Mouse (Mus musculus): ENCODE results near the gene Gm9999. TPM values are rescaled to one million over a fixed set of nuclear protein-coding genes. Genes with fewer than 3 reads are reported as not detected.

The Gm9999 gene
- not detected for total RNA-seq (2023)

DNA sequence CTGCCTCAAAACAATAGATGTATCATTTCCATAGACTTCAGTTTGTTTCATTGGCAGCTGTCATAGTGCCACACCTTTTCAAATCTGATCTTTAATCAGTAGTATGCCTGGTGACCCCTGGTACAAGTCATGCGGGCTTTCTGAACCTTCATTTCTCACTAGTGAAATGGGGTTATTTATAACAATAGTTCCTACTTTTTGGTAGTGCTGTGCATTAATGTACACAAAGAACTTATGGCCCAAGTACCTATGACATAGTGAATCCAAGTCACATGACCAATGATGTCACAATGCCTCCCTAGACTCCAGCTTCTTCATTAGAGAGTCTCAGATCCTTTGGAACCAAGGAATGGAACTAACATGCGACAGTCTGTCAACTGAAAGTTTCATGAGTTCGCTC lies at the start of gene Gm9999:
Gm9999 (plus strand) TSS at position 301 of the 400 bp plus-strand sequence.

DNA sequence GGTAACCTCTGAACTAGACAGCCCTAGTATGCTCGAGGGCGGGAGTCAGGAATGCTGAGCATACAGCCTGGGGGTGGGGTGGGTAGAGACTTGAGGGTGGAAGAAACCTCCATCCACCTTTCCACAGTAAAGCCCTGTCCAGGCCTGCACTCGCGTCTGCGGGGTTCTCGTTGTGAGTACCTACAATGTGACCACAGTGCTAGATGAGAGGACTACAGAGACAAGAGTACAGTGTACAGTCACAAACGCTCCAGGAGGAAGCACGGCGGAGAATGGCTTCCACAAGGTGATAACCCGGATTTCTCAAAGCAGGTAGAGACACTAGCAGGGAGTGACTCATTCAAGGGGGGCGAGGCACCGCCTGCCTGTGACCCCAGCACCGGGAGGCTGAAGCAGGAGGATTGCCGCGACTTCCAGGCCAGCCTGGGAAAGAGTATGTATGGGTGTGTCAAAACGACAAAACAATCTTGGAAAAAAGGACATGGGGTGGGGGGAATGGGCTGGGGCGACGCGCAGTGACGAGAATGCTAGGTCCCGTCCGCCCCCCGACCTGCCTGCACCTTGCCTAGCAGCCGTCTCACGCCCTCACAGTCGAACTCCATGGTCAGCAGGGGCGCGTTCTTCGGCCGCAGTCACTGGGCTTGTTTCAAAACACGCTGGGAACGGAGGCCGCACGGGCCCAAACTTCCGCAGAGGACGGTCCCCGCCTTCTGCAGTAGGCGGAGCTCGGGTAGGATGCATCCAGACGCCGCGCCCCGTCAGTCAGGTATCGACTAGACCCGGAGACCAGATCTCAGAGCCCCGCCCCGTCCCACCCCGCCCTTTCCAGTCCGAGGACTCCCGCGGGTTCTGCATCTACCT lies 25.3 kb upstream of the Gm9999 start, which contains the start of gene Uevld:
Uevld (minus strand) TSS at position 697 of the 861 bp plus-strand sequence.

DNA sequence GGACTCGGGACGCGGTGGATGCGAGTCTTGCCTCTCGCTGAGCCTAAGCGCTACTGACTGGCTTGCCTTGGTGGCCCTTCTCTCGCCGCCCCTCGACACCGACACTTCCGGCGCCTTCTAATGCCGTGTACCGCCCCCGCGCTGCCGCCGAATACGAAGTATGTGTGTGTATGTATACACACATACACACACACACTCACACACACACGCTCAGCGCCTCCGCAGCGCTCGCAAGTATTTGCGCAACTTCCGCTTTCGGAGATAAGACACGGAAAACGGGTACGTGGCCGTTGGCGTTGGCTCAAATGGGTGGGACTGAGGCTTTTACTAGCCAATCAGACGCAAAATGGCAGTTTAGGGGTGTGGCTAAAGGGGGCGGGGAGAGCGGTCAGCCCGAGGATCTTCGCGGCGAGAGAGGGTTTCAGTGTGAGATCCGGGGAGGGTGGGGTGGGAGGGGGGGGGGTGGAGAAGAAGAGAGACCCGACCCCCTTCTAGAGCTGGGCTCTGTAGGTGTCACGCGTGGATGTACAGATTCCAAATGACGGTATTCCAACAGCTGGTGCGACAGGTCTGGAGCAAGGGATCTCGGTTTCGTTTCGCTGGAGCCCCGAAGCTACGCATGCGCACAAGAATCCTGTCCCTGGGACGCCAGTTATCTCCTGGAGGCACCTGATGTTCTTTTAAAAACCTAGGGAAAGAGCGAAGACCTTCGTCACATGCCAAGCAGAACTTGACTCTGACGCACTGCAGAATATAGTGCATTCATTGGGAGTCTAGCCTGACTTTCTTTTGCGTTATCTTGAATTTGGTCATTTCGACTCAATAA lies 25.0 kb downstream of the Gm9999 start, which contains the start of gene Spty2d1:
Spty2d1 (minus strand) TSS at position 244 of the 826 bp plus-strand sequence.

Other genes starting within 250 kb of the Gm9999 start
- not detected for gene Saa1, start 240.6 kb upstream of the Gm9999 start, total RNA-seq (2023)
- gene Saa2, start 231.8 kb upstream of the Gm9999 start, total RNA-seq (2023) = not detected
- 10 to 100 TPM; 72.8 to 83.2 TPM for gene Hps5, start 187.5 kb upstream of the Gm9999 start, total RNA-seq (2023)
- gene Gtf2h1, start 187.5 kb upstream of the Gm9999 start, total RNA-seq (2023) = 10 to 100 TPM; 45.2 to 51.2 TPM
- 100 to 1,000 TPM; 165 to 177 TPM for gene Ldha, start 142.1 kb upstream of the Gm9999 start, total RNA-seq (2023)
- not detected for gene Ldhc, start 122.4 kb upstream of the Gm9999 start, total RNA-seq (2023)
- gene Tsg101, start 63.6 kb upstream of the Gm9999 start, total RNA-seq (2023) = 10 to 100 TPM; 60.2 to 69.5 TPM
- 1 to 10 TPM; 9.4 to 9.7 TPM for gene Uevld, start 25.1 kb upstream of the Gm9999 start, total RNA-seq (2023)
- 10 to 100 TPM; 72.0 to 81.5 TPM for gene Spty2d1, start 24.8 kb downstream of the Gm9999 start, total RNA-seq (2023)
- gene Tmem86a, start 67.0 kb downstream of the Gm9999 start, total RNA-seq (2023) = 10 to 100 TPM; 51.2 to 54.4 TPM
- not detected for gene Ptpn5, start 150.1 kb downstream of the Gm9999 start, total RNA-seq (2023)
- gene Mrgpra6, start 221.3 kb downstream of the Gm9999 start, total RNA-seq (2023) = not detected